Mouse (Mus musculus) Muller cell, postnatal 12 days (primary cell): Measurements from ENCODE around the gene Smpd3.

Experiments
- DNase-seq: peaks from one replicate; pipeline ENCODE4 v3.0.0-alpha.2; 2015; ENCODE audit errors: inconsistent ontology term

Gene Smpd3

DNA sequence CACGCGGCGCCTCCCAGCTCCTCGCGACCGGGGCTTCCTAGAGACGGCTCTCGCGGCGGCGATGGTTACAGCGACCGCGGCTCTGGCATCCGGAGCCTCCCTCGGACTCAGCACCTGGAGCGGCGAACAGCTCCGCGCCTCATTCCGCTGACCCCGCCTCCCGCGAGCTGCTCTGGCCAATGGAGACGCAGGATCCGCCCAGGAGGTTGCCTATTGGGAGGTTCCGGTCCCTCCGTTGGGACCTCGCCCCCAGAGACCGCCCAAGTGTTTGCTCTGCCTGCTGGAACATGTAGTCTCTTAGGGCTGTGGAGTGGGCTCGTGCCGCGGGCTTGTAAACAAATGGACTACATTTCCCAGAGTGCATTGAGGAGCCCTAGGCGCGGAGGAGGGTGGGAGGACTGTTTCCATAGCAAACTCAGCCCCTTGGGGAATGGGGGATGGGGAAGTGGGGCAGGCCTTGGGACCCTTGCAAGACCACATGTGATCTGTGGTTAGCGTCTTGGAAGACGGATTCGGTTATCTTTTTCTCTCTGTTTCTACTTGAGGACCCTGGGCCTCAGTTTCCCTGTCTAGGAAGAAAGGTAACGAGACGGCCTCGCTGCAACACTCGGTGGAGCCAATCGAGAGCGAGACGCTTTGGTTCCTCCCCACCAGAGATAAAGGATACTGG, at the start of gene Smpd3:
Smpd3 (minus strand) TSS at position 137 of the 670 bp plus-strand sequence.
- peak; percentile 100 for DNase-seq

DNA sequence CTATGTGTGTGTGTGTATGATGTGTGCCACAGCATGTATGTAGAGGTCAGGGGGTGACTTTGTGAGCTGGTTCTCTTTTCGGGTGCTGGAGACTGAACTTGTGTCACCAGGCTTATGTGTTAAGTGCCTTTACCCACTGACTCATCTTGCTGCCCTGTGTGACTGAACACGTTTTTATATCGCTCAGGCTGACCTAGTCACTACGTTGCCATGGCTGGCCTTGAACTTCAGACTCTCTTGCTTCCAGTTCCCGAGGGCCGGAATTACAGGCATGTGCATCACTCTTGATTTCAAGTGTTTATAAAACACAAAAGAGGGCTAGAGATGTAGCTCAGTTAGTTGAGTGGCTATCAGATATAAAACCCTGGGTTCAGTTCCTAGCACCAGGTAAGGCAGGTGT, 43.2 kb upstream of the Smpd3 start:
- DNase-seq = no peak

DNA sequence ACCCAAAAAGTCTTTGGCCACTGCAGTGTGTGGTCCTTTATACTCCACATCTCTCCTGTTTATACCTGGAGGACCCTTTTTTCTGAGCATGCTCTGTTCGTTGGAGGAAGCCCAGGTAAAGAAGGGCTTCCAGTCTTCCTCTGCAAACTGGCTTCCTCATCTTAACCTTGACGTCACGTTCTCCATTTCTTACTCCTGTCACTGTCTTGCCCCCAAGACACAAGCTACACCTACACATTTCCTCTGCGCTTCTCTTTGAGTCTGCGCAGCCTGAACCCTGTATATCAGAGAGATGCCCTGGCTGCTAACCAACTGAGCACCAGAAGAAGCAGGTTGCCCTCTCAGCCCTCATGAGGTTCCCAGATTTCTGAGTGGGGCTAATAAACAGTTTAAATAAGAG, 41.6 kb upstream of the Smpd3 start:
- no peak for DNase-seq

DNA sequence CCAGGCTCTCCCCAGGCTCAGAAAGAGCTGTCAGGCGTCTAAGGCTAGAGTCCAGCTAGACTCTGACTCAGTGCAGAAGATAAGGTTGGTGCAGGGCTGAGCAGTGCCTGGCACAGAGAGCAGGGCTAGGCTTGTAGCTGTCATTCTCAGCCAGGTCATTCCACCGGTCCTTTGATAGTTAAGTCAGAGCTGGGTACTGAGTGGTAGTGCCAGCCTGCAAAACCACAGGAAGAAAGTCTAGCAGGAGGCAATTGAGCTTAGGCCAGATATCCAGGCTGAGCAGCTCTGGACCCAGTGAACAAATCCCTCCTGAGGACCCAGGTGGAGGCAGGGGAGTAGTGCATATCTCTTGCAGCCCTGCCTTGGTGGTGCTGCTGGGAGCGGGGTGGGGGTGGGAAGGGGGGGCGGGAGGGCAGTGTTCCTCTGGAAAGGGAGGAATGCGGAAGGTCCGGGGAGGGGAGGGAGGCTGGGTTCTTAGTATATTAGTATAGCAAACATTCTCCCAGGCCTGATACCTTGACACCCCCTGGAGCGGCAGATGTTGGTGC, 40.8 kb upstream of the Smpd3 start:
- DNase-seq = peak; percentile 45

DNA sequence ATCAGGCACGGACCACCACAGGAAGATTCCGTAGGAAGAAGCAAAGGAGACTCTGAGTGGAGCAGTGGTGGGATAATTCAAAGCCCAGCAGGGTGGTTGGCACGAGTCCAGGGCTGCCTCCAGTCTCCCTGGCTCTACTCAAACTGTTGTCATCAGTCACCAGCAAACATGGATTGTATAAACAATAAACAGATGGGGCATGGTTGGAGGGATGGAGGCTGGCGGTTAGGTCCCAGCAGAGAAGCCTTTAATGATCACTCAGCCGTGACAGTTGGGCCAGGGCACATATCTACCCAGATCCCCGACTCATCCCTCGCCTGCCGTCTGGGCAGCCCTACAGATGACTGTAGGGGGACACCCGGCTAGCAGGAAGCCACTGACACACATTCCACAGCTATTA, 39.1 kb upstream of the Smpd3 start:
- DNase-seq = peak; percentile 85

DNA sequence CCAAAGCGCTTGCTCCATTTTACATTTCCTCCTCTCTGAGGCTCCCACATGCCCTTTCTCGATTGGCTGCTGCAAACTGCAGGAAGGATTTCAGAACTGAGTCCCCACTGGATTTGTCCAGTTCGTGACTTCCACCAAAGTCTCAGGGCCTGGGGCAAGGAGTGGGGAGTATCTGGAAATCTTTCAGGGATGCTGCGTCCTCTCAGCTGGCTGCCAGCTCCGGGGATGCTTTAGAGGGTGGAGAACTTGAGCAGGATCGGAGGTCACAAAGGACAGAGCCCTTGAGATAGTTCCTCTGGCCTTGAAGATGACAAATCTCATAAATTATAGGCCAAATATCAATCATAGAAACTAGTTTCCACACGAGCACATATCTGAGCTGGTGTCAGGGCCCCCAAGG, 38.2 kb upstream of the Smpd3 start:
- DNase-seq = no peak

DNA sequence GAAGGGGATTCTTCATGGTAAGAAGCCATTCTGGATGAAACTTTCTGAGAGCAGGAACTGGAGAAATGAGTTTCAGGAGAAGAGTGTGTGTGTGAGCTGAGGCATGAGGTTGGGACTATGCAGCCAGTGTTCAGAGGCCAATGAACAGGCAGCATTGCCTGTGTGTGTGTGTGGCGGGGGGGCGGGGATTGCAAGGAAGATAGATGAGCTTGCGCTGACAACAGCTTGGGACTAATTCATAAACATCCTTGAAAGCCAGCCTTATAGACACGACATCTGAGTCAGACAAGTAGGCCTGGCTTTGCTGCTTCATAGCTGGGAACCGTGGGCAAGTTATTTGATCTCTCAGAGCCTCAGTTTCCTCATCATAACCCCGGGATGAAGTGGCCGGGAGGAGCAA, 31.3 kb upstream of the Smpd3 start:
- no peak for DNase-seq

DNA sequence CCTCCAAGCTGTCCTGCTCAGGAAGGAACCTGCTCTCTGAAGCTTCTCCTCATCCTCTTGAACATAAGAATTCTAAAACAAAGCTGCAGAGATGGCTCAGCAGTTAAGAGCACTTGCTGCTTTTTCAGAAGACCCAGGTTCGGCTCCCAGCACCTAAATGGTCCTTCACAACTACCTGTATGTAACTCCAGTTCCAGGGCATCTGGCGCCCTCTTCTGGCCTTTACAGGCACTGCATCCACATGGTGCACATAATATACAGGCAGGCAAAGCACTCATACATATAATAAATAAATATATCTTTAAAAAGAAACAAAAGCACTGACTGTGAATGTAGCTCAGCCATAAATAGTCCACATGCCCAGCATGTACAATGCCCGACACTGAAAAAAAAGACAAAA, 30.7 kb upstream of the Smpd3 start:
- DNase-seq = no peak

DNA sequence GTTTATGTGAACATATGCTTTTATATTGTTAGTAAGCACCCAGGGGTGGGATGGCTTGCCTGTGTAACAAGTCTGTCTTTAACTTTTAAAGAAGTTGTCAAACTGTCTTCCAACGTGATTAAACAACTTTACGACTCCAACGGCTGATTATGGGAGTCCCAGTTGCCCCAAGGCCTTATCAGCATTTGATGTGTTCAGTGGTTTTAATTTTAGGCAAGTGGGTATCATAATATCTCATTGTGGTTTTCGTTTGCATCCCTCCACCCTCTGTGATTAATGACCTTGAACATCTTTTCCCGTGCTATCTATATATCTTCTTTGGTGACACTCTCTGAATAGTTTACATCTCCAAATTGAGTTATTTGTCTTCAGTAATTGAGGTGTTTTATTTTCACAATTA, 27.0 kb upstream of the Smpd3 start:
- no peak for DNase-seq

DNA sequence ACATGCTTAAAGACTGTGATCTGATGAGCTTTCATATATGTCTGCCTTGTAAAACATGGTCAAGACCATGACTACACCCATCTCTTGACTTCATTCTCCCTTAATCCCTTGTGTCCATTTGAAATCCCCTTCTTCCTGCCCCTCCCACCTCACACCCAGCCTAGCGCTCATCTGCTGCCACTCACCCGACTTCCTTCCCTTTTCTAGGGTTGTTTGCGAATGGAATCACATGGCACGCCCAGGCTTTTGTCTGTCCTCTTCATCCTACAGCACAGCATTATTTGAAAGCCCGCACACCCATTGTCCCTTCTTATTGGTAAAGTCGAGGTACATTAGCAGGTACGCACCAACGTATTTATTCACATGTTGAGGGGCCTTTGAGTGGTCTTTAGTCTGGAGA, 26.5 kb upstream of the Smpd3 start:
- no peak for DNase-seq

DNA sequence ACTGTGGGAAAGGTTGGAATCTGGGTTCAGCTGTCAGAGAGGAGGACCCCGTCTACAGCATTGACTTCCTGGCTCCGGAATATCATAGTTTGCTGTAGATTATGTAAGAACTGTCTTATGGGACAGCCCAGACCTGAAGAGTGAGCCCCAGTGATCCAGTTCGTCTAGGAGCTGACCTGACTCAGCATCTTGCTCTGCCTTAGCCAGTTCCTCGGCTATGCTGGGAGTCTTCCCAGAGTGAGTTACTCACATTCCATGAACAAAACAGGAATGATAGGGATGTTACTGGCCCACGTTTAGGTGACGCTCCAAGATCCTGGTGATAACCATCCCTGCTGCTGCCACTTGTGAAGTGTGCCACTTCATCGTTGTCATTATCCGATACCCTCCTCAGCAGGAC, 25.5 kb upstream of the Smpd3 start:
- no peak for DNase-seq

DNA sequence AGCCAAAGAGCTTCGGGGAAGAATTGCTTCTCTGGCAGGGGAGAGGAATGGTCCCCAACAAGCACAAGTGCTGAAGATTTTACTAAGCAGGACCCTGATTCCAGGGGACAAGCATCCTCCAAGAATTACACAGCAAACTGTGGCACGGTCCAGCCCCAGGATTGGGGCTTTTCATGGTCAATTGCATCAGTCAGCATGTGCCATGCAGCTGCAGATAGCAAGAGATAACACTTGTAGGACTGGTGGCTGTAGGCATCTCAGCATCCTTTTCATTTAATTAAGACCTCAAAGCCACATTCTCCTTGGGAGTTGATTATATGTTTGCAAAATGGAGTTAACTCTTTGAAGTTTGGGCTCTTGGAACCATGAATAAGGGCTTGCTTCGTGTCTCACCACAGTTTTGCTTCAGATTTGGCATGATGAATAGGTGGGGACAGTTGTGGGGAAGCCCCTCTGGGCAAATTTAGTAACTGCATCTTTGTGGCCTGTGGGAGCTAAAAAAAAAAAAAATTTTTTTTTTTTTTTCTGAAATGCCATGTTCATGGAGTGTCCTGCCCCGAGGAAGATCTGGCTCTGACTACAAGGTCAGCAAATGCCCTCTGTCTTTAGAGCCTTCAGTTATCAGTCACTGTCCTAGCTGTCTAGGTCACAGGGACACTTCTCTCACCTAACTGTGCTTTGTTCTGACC, 22.0 kb upstream of the Smpd3 start:
- no peak for DNase-seq

DNA sequence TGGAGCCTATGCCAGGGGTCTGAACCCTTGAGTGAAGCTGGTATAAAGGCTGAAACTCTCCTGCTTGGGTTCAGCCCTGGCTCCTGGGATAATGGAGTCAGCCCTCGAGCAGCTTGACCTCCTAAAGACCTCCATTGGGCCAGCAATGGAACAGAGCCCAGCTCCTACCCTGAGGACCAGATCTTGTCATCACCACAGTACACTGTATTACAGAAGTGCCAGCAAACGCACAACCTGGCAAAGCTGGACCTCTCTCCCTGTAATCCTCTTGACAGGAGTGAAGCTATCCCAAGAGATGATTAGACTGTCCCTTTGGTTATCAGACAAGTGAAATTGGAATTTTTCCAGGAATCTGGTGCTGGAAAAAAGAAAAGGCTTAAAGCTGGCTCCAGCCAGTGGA, 13.3 kb upstream of the Smpd3 start:
- DNase-seq = no peak

DNA sequence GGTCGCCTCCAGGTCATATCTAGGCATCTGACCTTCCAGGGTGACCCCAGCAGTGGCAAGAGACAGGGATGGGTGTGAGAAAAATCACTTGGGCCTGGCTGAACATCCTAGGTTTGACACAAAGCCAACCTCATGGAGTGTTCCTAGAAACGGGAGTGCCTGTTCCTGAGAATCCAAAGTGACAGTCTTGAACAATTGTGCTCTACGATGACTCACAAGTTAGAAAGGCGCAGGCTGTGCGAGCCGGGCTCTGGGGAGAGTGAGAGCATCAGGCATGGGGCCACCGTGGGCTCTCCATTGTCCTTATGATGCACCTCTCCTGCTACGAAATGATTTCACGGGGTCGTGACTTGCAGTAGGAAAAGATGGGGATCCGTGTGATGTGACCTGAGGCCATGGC, 11.6 kb upstream of the Smpd3 start:
- peak; percentile 83 for DNase-seq

DNA sequence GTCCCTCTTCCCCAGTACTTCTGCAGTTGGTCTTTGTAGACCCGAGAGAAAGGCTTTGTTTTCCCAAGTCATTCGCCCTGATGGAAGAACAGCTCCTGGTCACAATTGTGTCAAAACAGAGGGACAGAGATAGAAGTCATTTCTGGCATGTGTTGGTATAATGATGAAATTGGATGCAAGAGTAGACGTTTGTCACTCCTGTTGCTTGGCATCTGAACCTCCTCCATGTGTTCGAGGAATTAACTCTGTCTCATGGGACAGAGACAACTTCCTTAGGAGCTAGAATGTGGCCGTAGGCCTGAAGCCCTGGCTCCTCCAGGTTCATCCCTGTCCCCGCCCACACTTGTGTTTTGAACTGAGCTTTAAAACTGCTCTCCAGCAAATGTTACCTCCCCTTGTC, 8.3 kb upstream of the Smpd3 start:
- DNase-seq = no peak

DNA sequence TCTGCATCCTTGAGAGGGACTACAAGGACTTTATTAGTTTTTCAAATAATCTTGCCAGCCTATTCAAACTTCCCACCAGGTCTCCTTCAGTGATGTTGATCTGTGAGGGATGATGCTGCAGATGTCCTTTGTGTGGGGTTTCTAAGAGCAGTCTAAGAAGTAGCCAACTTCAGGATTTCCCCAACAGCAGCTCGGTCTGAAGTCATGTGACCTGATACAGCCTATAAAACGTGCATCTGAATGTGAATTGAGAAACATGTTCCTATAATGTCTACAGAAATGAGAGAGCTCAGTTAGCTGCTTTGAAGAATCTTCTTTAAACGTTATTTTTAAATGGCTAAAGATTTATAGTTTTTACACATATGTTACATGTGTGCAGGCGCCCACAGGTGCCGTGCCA, 5.7 kb upstream of the Smpd3 start:
- DNase-seq = no peak

DNA sequence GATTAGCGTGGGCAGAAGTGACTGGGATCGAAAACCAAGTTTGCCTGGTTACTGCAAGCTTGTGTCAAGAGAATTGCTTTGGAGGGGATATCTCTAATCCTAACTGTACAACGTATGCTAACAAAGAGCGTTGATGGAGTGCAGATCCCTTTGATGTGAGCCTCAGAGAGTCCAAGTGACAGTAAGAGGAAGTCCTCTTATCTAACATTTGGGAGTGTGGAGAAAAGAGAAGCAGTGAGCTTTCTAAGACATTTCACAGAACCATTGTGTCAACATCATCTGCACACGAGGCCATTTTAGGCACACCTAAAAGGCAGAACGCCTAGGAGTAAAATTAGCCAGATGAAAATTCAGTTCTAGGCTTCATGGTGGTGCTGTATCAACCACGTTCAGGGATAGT, 5.0 kb upstream of the Smpd3 start:
- no peak for DNase-seq

DNA sequence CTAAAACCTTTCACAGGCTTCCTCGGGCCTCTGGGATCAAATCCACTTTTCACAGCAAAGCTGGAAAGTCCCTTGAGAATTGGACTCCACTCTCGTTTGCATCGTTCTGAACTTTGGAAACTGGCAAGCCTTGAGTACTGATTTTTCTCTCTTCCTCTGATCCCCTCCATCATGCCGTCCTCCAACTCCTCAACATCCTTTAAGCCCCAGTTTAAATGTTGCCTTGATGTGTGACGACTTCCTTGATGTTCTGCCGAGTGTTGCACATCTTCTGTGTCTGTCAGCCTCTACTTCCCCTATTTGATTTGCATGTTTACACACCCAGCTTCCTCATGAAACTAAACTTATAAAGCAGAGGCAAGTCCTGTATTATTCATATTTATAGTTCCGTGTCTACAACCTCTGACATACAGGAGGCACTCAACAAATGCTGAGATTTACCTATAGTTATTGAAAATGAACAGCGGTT, 987 bp upstream of the Smpd3 start:
- no peak for DNase-seq

DNA sequence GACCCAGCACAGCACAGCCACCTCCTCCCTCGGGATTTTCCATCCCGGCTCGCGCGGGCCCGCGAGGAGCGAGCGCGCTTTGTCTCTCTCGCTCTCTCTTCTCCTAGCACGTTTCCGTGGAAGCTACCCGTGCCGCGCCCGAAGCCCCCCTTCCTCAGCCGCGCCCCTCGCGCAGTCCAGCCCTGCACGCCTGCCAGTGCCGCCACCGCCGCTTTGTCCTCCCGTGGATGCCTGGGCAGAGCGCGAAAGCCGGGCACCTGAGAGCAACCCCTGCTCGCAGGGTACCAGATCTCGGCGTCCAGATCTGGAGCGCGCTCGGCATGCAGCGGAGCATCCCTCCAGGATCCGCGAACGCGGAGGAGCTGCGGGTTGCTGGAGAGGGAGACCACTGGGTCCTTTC, 1.2 kb downstream of the Smpd3 start:
- DNase-seq = no peak

DNA sequence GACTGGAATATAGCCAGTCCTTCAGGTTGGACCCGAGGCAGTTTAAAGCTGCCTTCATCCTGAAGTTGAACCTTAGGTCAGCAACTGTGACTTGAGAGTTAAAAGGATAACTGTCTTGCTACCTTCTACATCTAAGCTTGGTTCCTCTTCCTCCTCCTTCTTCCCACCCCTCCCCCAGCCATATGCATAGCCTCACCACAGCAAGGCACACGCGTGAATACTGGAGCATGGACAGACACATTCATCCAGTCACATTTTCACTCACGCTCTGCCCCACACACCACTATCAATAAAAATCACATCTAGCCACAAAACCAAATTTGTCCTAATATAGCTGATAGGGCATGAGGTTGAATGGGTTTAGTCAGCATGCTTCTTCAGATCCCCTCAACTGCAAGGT, 1.8 kb downstream of the Smpd3 start:
- no peak for DNase-seq

DNA sequence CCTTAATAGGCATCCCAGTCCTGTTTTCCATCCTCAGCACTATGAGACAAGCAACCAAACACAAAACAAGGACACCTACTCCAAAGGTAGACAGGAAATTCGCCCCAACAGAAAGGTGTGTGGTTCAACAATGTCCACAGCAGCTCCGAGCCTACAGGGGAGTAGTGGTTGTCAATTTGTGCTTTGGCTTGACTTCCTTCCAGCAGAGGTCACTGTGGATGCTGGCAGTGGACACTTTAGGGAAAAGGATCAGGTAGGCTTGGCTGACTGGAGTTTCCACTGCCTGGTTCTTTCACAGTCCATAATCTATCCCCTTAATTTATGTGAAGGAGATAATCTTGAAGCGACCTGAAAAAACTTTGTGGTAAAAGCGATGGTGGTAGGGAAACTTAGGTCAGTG, 2.6 kb downstream of the Smpd3 start:
- DNase-seq = no peak

DNA sequence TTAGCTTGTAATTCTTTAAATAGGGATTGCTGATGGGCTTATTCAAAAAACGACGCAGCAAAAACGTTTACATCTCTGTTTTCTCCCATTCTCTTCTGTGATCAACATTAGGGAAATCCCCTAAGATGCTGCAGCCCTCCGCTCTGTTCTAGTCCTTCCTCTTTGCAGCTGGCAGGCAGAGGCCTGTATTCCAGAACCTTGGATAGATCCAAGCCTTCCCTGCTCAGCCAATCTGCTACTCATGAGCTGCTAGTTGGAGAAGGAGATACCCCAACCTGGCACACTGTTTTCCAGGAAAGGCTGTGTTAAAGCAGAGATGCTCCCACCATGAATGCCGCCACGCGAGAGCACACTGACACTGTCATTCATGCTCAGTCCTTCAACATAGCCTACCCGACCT, 4.4 kb downstream of the Smpd3 start:
- no peak for DNase-seq

DNA sequence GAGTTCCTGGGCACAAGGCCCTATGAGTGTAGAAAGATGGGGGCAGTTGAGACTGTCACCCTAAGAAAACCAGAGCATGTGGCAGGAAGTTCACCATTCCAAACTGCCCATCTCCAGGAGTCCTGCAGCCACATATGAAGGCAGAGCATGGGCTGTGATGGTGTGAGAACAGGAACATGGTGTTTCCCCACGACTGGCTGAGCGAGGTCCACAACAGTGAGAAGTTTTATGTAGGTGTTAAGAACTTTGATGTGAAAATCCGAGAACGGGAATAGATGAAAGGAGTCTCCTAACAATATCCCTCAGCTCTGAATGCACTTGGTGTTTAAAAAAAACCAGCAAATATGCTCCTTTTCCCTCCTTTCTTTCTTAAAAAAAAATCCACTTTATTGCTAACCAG, 5.3 kb downstream of the Smpd3 start:
- no peak for DNase-seq
